Mouse (Mus musculus) stomach, postnatal 0 days (tissue): Measurements from ENCODE around the gene Cpvl.

Experiments
- CTCF ChIP-seq: IDR thresholded peaks from 2 replicates; pipeline ENCODE4 v1.5.1; 2016; ENCODE audit warnings: antibody characterized with exemption, low read depth, mild to moderate bottlenecking, moderate library complexity
- EP300 ChIP-seq: optimal IDR thresholded peaks from 2 replicates; pipeline ENCODE3; 2016; ENCODE audit warnings: antibody characterized with exemption

- peak; percentile 69 for TF ChIP-seq CTCF
- no peak for TF ChIP-seq EP300
Measured at GRCm38 (mm10) chr6:53968550-53968949, 9.9 kb downstream of the Cpvl start.
